Mouse (Mus musculus): ENCODE measurements around the gene Rest. TPM values are rescaled to one million over a fixed set of nuclear protein-coding genes. Genes with fewer than 3 reads are reported as not detected.

Rest gene
- polyA plus RNA-seq, 1 experiment from 2014 or later = 6.2 TPM

GRCm38 (mm10) chr5:77266886-77267401, 1.7 kb downstream of the Rest start:
- H3K27me3 ChIP-seq (replicated peaks) = 0 out of 2 replicates have a peak, but pooled peaks cover 2% of the 10 kb centered on the region
- ATAC-seq (ENCODE audit: low FRiP score) = no peak
- no peaks in the 10 kb centered on the region for H3K9me3 ChIP-seq (replicated peaks)
- H3K4me3 ChIP-seq (replicated peaks) = peak overlapping the region; percentile 72
- WGBS = 2% methylated on average over 11 of the region's 11 CpGs
- H3K27ac ChIP-seq (replicated peaks) = peak overlapping the region; percentile 85
- H3K9ac ChIP-seq (replicated peaks) = peak overlapping the region; percentile 75
- peak overlapping the region; percentile 67 for H3K4me2 ChIP-seq
- peaks cover 16% of the 10 kb centered on the region for H3K4me1 ChIP-seq
- peaks cover 8% of the 10 kb centered on the region; the same call in 1 of the 2 replicates for H3K36me3 ChIP-seq

GRCm38 (mm10) chr5:77267441-77267840, 2.1 kb downstream of the Rest start:
- H3K36me3 ChIP-seq = peaks cover 8% of the 10 kb centered on the region; the same call in 1 of the 2 replicates
- H3K9ac ChIP-seq (replicated peaks) = no peak overlapping the region
- H3K4me2 ChIP-seq = peak overlapping the region; percentile 67
- 0 out of 2 replicates have a peak, but pooled peaks cover 2% of the 10 kb centered on the region for H3K27me3 ChIP-seq (replicated peaks)
- H3K4me1 ChIP-seq = peaks cover 16% of the 10 kb centered on the region
- H3K9me3 ChIP-seq (replicated peaks) = no peaks in the 10 kb centered on the region
- H3K4me3 ChIP-seq (replicated peaks) = 0 out of 2 replicates have a peak overlapping the region, but pooled peaks have one; percentile 72
- no peak overlapping the region for H3K27ac ChIP-seq (replicated peaks)
- 78% methylated on average over 4 of the region's 4 CpGs for WGBS
- ATAC-seq (ENCODE audit: low FRiP score) = no peak

- 0 out of 2 replicates have a peak, but pooled peaks cover 2% of the 10 kb centered on the region for H3K27me3 ChIP-seq (replicated peaks)
- peaks cover 10% of the 10 kb centered on the region for H3K36me3 ChIP-seq
- no peaks in the 10 kb centered on the region for H3K9me3 ChIP-seq (replicated peaks)
- H3K9ac ChIP-seq (replicated peaks) = no peak overlapping the region
- ATAC-seq (ENCODE audit: low FRiP score) = no peak
- H3K27ac ChIP-seq (replicated peaks) = no peak overlapping the region
- H3K4me2 ChIP-seq = no peak overlapping the region
- peaks cover 16% of the 10 kb centered on the region for H3K4me1 ChIP-seq
- WGBS = 94% methylated on average over 30 of the region's 30 CpGs
- H3K4me3 ChIP-seq (replicated peaks) = no peak overlapping the region
These were observed 2.8 kb downstream of the Rest start for GRCm38 (mm10) chr5:77267957-77268624.

- 78% methylated on average over 8 of the region's 8 CpGs for WGBS
- peaks cover 16% of the 10 kb centered on the region for H3K4me1 ChIP-seq
- H3K4me2 ChIP-seq = no peak overlapping the region
- H3K27me3 ChIP-seq (replicated peaks) = 0 out of 2 replicates have a peak, but pooled peaks cover 2% of the 10 kb centered on the region
- H3K27ac ChIP-seq (replicated peaks) = no peak overlapping the region
- no peak overlapping the region for H3K4me3 ChIP-seq (replicated peaks)
- no peak for ATAC-seq (ENCODE audit: low FRiP score)
- no peaks in the 10 kb centered on the region for H3K9me3 ChIP-seq (replicated peaks)
- no peak overlapping the region for H3K9ac ChIP-seq (replicated peaks)
- peaks cover 15% of the 10 kb centered on the region for H3K36me3 ChIP-seq
These were observed 4.1 kb downstream of the Rest start for GRCm38 (mm10) chr5:77269399-77269798.

- peaks cover 31% of the 10 kb centered on the region for H3K36me3 ChIP-seq
- H3K4me1 ChIP-seq = peaks cover 4% of the 10 kb centered on the region
- no peak for ATAC-seq (ENCODE audit: low FRiP score)
- no peaks in the 10 kb centered on the region for H3K27me3 ChIP-seq (replicated peaks)
- no peak overlapping the region for H3K4me3 ChIP-seq (replicated peaks)
- H3K9ac ChIP-seq (replicated peaks) = no peak overlapping the region
- no peak overlapping the region for H3K4me2 ChIP-seq
- H3K27ac ChIP-seq (replicated peaks) = no peak overlapping the region
- H3K9me3 ChIP-seq (replicated peaks) = no peaks in the 10 kb centered on the region
- WGBS = 75% methylated on average over 7 of the region's 7 CpGs
These were observed 7.9 kb downstream of the Rest start for GRCm38 (mm10) chr5:77273151-77273550.

- Histone ChIP-seq H3K27ac (replicated peaks) (no peak overlapping the region), H3K27me3 (replicated peaks) (no peaks in the 10 kb centered on the region), H3K4me2 (no peak overlapping the region), H3K36me3 (peaks cover 27% of the 10 kb centered on the region), H3K9me3 (replicated peaks) (no peaks in the 10 kb centered on the region), H3K4me3 (replicated peaks) (no peak overlapping the region), H3K9ac (replicated peaks) (no peak overlapping the region), H3K4me1 (no peaks in the 10 kb centered on the region)
- no peak for ATAC-seq (ENCODE audit: low FRiP score)
- WGBS = 93% methylated on average over 5 of the region's 5 CpGs
These were observed 10.7 kb downstream of the Rest start for GRCm38 (mm10) chr5:77275950-77276349.

GRCm38 (mm10) chr5:77277204-77277603, 11.9 kb downstream of the Rest start:
- no peak for ATAC-seq (ENCODE audit: low FRiP score)
- Histone ChIP-seq H3K4me3 (replicated peaks) (no peak overlapping the region), H3K27me3 (replicated peaks) (no peaks in the 10 kb centered on the region), H3K9ac (replicated peaks) (no peak overlapping the region), H3K36me3 (peaks cover 39% of the 10 kb centered on the region), H3K27ac (replicated peaks) (no peak overlapping the region), H3K4me2 (no peak overlapping the region), H3K4me1 (0 out of 2 replicates have a peak, but pooled peaks cover 3% of the 10 kb centered on the region), H3K9me3 (replicated peaks) (no peaks in the 10 kb centered on the region)
- 96% methylated on average over 6 of the region's 6 CpGs for WGBS

GRCm38 (mm10) chr5:77281518-77282174, 16.4 kb downstream of the Rest start:
- Histone ChIP-seq H3K27me3 (replicated peaks) (no peaks in the 10 kb centered on the region), H3K4me1 (0 out of 2 replicates have a peak, but pooled peaks cover 3% of the 10 kb centered on the region), H3K9ac (replicated peaks) (no peak overlapping the region), H3K27ac (replicated peaks) (no peak overlapping the region), H3K4me3 (replicated peaks) (no peak overlapping the region), H3K9me3 (replicated peaks) (no peaks in the 10 kb centered on the region), H3K36me3 (peaks cover 30% of the 10 kb centered on the region), H3K4me2 (no peak overlapping the region)
- 92% methylated on average over 20 of the region's 20 CpGs for WGBS
- no peak for ATAC-seq (ENCODE audit: low FRiP score)

GRCm38 (mm10) chr5:77282242-77282641, 17.0 kb downstream of the Rest start:
- Histone ChIP-seq H3K27ac (replicated peaks) (no peak overlapping the region), H3K9me3 (replicated peaks) (no peaks in the 10 kb centered on the region), H3K36me3 (peaks cover 27% of the 10 kb centered on the region), H3K4me1 (0 out of 2 replicates have a peak, but pooled peaks cover 3% of the 10 kb centered on the region), H3K27me3 (replicated peaks) (no peaks in the 10 kb centered on the region), H3K9ac (replicated peaks) (no peak overlapping the region), H3K4me2 (no peak overlapping the region), H3K4me3 (replicated peaks) (no peak overlapping the region)
- ATAC-seq (ENCODE audit: low FRiP score) = no peak; the same call in 1 of the 2 replicates
- 84% methylated on average over 9 of the region's 9 CpGs for WGBS

- no peak for ATAC-seq (ENCODE audit: low FRiP score)
- 80% methylated on average over 7 of the region's 7 CpGs for WGBS
These were observed 20.4 kb downstream of the Rest start for GRCm38 (mm10) chr5:77285685-77286084.

GRCm38 (mm10) chr5:77286904-77287303, 21.6 kb downstream of the Rest start:
- WGBS = 85% methylated on average over 5 of the region's 5 CpGs
- no peaks in the 10 kb centered on the region for H3K9me3 ChIP-seq (replicated peaks)
- H3K9ac ChIP-seq (replicated peaks) = no peak overlapping the region
- no peak overlapping the region for H3K4me3 ChIP-seq (replicated peaks)
- H3K27me3 ChIP-seq (replicated peaks) = no peaks in the 10 kb centered on the region
- H3K4me1 ChIP-seq = 0 out of 2 replicates have a peak, but pooled peaks cover 1% of the 10 kb centered on the region
- H3K4me2 ChIP-seq = no peak overlapping the region
- peaks cover 46% of the 10 kb centered on the region for H3K36me3 ChIP-seq
- ATAC-seq (ENCODE audit: low FRiP score) = no peak
- H3K27ac ChIP-seq (replicated peaks) = no peak overlapping the region

More at GRCm38 (mm10) chr5:77285685-77286084, 20.4 kb downstream of the Rest start:
- no peak overlapping the region for H3K27ac ChIP-seq (replicated peaks)
- H3K9me3 ChIP-seq (replicated peaks) = no peaks in the 10 kb centered on the region
- peaks cover 50% of the 10 kb centered on the region for H3K36me3 ChIP-seq
- no peaks in the 10 kb centered on the region for H3K27me3 ChIP-seq (replicated peaks)
- no peak overlapping the region for H3K9ac ChIP-seq (replicated peaks)
- no peak overlapping the region for H3K4me3 ChIP-seq (replicated peaks)
- H3K4me1 ChIP-seq = 0 out of 2 replicates have a peak, but pooled peaks cover 3% of the 10 kb centered on the region
- H3K4me2 ChIP-seq = no peak overlapping the region

Measured in neural tube, embryonic 15.5 days (tissue).